Mouse (Mus musculus): ENCODE data around the gene Tspan9.

Tspan9 gene

DNA sequence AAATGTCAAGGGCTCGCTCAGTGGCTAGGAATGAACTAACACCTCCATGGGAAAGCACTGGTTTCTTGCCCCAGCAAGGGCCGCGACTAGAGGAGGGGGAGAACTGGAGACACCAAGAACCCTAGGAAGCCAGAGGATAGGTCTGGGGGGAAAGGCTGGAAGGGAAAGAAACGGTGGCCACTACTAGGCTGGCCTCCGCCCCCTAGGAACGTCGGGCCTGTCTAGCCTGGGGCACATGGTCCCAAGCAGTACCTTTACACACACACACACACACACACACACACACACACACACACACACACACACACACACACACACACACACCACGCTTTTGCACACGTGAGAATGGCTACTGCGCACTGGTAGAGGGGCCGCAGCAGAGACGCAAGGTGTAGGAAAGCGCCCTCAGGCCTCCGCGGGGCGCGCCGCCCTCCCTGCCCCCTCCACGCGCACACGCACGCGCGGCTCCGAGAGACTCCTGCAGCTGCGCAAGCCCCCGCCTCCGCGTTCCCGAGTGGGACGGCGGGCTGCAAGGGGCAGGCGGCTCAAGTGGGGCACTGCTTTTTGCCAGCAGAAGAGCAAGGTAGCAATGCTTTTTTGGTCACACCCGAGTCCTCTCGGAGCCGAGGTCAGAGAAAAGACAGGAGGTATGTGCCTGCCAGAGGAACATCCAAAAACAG, 108.0 kb downstream of the Tspan9 start:
- no peak for DNase-seq (ENCODE audit: extremely low spot score)

DNA sequence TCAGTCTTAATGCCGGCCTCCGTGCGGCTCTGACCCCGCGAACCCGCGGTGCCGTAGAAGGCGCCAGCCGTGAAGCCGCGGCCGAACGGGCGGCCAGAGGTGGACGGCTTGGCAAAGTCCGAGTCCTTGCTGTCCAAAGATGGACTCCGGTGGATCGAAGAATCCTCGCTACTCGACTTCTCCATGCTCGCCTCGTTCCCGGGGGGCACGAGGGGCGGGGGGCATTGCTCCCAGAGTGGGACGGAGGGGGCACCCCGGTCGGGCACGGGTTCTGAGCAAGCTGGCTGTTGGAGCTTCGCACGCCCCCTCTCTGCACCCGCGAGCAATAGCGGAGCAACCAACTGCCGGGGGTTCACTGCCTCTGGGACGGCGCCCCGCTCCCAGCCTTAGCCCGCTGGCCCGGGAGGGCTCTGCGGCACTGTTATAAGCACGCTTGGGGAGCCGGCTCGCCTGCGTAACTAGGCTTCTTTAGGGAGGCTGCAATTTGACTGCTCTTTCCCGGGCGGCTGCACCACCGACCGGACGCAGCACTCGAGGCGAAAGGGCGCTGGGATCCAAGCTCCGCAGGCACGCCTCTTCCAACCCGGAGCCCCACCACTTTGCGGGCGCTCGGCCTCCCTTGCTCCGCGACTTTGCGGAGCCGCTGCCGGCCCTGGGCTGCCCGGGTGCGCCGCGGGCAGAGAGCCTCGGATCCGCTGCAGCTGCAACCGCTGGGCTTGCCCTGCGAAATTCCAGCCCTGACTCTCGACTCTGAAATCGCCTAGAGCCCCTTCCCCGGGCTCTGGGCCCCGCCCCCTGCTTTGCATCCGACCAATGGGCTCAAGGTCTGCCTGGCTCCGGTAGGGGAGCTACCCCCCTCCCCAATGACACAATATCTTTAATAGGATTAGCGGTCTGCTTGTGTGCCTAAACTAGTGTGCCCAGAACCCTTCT, 108.8 kb downstream of the Tspan9 start:
- DNase-seq (ENCODE audit: extremely low spot score), result peak; percentile 92

DNA sequence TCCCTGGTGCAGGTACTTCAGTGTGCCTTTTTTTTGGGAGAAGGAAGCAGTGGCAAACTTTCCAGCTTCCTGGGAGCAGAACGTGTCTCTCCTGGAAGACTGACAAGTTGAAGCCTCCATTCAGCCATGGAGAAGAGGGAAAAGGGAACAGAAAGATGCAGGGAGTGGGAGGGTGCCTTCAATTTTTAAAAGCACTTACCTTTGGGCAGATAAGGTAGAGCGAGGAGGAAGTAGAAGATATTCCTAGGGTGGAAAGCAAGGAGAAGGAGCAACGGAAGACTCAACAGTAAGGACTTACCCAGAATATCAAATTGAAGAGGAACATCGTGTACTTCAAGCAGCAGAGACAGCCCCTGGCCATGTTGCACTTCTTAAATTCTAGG, 109.5 kb downstream of the Tspan9 start:
- DNase-seq (ENCODE audit: extremely low spot score), result no peak

DNA sequence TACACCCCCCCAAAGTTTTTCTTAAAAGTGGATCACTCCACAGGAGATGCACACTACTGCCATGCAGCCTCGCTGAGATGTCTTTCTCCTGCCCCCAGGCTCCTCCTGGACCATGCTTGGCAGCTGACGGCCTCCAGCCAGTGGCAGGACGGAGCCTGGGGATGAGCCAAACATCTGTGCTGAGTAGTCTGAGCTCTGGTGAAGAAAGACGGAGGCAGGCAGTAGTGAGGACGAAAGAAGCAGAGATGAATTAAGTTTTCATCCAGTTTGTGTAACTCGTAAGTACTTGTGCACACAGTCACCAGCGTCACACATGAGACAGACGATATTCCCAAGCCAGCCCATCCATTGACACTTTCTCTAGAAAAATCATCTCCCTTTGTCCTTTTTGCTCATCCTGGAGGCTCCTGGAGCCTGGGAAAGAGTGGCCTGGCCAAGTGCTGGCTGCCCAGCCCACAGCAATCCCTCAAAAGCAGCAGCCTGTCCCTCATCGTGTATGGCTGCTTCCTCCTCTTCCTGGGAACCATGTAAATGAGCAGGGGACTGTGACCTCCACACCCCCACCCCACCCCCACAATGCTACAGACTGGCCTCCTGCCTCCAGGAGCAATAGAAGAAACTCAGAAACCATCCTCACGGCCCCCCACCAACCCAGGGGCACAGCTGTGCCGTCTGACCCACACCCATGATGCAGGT, 110.1 kb downstream of the Tspan9 start:
- DNase-seq (ENCODE audit: extremely low spot score), result no peak

DNA sequence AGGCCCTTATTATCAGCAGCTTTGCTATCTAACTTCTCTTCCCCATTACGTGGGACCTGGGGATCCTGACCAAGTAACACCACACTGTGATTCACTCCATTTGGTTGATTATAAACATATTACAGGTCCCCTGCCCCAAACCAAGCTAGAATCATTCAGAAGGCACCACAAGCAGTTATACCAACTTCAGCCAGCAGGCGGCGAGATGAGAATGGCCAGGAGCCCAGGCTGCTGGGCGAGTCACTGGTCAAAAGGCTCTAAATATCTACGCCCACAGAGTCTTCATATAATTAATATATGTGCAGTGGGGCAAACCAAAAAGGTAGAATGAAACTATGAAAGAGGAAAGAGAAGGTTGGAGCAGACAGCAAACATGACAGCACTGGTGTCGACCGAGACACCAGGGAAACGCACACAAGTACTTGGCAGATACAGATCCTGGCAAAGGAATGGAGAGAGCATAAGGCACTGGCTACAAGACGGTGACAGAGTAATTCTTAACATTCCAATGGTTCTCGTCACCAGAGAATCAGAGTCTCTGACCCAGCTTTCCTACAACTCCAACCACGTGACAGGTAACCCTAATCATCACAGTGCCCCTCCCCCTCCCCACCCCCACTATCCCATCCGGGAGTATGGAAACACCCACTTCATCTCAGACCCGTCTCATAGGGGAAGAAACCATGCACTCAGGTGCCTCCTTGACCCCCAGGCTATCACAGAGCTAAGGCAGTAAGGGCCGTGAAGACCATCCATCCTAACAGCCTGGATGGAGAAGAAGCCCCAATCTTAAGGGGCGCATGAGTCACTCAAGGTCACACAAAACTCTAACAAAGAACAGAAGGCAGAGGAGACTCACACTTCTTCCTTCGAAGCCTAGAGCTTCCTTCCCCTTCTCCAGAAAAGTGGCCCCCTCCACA, 110.9 kb downstream of the Tspan9 start:
- DNase-seq (ENCODE audit: extremely low spot score), result peak; percentile 82

DNA sequence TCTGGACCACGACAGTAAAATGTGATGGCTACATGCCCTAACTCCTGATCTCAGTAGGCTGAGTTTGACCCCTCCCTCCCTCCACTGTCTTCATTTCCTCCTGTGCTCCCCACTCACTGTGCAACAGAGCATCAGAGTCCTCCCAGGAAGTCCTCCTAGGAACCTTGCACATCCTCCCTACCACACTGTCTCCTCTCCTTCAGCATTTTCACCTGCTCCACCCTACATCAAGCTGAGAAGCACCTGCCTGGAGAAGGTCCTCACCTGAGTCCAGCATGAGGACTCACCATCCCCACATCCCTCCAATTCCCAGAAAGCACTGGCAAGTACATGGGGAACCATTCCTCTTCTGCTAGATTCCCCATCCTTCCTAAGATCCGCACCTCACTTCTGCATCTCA, 111.8 kb downstream of the Tspan9 start:
- DNase-seq (ENCODE audit: extremely low spot score), result no peak

DNA sequence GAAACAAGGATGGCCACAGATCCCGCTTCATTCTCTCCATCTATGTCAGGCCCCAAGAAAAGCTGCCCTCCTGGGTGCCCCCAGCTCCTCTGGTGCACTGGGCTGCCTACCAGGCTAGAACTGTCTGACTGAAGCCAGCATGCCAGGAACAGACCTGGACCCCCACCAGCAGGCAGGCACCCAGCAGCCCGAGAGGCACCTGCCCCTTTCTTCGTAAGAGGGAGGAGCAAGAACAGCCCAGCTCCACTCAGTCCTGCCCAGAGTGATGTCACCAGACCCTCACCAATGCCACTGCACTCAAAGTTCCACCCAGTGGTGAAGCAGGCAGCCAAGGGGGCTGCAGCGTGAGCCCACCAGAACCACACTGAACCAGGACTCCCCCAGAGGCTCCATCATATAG, 112.3 kb downstream of the Tspan9 start:
- no peak for DNase-seq (ENCODE audit: extremely low spot score)

DNA sequence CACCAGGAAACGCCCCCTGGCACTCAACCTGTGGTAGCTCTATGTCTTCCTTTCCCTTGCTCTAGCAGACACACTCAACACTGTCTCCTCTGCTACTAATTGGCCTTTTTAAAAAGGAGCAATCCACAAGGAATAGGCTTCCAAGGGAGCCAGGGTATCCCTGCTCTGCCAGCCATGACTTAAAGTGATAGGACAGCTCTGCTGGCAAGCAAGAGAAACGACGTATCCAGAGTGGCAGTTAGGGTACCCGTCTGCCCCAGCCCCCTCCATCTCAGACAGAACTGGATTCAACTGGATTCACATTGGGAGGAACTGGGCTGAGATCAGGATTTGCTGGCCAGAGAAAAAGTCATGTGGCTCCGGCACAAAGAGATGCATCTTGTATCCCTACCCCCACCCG, 112.9 kb downstream of the Tspan9 start:
- no peak for DNase-seq (ENCODE audit: extremely low spot score)

DNA sequence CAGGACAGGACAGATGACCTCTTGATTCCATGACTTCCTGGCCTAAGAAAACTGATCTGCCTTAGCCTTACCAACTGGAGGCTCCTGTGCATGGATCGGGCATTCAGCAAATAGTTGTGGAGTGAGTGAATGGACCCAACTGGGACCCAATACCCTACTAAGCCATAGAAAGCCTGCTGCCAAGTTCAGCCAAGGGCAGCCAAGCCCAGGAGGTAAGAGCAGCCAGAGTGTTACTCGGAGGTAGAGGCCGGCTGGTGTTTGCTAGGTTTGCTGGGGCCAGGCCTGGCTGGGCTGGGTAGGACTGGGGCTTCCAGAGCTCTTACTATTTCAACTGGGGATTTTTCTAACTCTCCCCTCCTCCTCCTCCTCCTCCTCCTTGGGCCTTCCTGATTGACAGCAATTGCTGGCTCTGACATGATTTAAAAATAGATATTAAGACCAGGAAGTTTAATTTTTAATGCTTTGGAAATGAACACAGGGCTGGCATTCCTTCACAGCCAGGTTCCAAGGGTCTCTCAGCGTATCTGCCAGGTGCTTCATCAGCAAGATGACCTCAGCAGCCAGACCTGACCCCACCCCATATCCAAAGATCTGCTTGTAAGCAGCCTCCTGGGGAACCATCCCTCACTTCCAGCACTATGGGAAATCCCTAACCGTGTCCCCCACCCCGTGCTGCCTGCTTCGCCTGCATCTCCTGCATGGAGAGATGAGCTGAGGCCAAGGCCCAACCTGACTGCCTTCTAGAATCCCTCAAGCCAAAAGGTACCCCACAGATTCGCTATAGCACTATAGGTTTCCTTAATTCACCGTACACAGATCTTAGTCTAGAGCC, 113.7 kb downstream of the Tspan9 start:
- no peak for DNase-seq (ENCODE audit: extremely low spot score)

DNA sequence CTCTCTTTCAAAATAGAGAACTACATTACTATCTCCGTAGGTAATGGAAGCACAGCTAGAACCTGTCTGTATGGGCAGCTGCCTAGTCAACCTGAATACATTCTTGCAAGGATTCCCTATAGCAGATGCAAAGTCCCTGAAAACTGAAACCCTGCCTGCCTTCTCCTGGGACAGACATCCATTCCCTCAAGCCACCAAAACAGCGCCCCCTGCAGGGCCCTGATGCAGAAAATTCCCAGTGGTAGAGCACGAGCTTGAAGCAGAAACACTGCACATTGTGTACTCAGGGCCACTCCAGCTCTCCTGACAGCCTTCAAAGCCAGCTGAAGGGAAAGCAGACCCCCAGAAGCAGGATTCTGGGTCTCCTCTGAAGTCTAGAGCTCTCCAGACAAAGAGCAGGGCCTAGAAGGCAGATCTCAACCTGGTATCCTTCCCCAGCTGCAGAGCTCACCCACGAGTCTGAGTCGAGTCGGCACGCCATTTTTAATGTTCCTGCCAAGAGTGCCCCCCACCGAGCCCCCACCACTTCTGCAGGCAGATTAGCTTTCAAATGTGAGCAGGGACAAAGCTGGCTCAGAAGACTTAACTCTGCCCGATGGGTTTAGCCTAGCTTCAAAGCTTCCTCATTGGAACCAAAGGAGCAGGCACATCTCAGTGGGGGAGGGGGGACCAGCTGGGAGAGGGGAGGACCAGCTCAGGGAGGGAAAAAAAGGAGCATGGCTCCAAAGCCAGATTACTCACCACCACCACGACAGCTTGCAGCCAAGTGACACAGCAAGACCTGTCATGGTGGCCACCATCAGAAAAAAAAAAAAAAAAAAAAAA, 115.1 kb downstream of the Tspan9 start:
- peak; percentile 72 for DNase-seq (ENCODE audit: extremely low spot score)

DNA sequence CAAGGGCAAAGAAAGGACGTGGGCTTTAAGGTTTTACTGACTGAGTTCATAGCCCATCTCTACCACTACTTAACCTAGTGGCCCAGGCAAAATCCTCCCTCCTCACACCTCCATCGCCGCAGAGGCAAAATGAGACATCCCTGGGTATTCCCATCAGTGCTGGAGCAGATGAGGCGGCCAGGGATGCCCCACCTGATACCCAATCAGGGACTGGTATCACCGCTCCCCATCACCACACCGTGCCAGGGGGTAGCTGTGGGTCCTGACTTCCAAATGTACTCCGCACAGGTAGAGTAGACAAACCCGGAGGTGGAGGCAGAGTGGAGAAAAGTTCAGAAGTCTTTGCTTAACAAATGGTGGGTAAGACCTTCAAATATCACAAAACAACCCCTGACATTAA, 117.4 kb downstream of the Tspan9 start:
- DNase-seq (ENCODE audit: extremely low spot score), result no peak

DNA sequence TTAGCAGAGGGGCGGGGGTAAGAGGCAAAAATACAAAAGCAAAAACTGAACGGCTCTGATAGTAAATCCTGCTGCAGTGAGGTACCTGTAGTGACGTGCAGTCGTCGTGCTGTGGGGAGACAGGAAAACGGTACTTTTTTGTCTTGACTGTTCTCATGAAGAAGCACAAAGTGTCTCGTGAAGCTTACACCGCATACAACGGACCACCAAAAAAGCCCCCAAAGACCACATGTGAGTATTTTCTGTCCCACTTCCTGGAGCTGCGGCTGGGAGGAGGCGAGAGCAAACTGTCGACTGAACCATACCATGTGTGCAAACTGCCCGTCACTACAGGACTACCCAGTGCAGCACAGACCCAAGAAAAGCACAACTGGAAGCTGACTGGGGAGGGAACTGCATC, 117.8 kb downstream of the Tspan9 start:
- DNase-seq (ENCODE audit: extremely low spot score), result no peak

DNA sequence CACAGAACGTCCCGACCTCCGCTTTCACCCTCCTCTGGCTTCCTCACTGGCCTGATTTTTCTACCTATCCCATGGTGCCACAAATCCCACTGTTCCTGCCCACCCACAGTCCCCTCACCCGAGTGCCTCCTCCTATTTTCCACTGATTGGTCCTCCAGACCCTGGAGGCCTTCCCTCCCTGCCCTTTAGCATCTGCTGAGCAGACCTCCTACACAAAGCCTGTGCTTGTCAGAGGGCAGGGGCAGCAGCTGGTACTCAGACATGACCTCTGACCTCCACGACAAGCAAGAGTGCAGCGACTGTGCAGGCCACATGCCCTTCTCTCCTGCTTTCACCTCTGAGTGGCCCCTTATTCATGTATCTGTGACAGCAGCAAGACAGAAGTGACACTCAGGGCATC, 121.2 kb downstream of the Tspan9 start:
- peak; percentile 83 for DNase-seq (ENCODE audit: extremely low spot score)

DNA sequence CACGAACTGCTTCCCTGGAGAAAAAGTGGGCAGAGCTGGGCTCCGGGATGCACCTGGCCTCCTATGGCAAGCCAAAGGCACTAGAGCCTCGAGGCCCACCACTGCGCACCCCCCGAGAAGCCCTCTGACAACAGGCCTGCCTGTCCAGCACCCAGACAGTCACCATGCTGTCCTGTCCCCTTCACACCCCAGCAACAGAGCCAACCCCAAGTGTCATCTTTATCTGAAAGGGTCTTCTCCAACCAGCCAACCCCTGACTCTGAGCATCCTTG, 121.5 kb downstream of the Tspan9 start:
- DNase-seq (ENCODE audit: extremely low spot score), result no peak

DNA sequence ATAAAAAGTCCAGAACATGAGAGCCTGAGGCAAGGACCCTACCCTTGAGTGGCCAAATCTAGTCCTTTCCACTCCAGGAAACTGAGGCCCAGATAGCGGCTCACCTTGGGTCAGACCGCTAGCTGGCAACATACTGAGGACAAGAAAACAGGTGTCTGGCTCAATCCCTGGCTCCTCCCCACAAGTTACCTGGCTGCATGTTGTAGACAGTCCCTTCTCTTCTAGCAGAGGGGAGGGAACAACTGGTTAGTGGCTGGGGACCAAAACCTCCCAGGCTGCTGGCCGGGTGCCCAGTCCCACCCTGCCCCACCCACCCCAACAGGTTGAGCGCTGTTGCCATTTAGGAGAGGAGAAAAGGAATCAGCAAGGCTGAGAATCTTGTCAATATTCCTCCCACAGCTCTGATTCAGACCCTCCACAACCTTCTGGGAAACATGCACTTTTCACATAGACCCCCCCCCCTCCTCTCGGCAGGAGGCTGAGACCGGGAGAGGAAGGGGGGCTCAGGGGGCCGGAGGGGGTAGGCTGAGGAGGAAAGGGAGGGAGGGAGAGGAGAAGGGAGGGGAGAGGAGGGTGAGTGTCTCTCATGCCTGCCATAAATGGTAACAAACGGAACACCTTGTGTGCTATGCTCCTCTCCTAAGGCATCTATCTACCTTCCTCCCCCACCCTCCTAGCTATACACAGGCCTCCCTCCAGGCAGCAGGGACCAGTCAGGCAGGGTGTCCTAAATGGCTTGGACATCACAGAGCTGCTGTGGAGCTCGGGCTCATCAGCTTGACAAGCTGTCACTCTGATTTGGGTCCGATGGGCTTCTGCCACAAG, 122.1 kb downstream of the Tspan9 start:
- DNase-seq (ENCODE audit: extremely low spot score), result no peak

DNA sequence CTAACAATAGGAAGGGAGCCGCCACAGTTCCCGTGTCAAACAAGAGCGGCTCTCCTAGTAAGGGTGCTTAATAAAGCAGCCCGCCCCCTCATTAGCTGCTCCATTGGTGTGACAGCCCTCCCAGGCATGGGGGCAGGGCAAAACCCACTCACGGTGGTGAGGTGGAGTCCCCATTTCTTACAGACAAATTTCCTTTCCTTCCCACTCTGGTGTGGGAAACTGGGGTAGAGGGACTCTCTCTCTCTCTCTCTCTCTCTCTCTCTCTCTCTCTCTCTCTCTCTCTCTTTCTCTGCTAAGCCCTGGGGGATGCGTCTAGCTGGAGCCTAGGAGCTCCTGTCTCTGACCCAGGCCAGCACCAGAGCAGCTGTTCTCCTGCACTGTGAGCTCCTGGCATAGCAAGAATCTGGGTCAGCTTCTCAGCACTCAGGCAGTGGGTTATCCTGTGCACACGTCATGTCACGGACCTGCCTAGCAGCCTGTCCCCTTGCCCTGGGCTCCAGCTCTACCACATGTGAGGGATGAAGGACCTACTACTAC, 122.8 kb downstream of the Tspan9 start:
- no peak for DNase-seq (ENCODE audit: extremely low spot score)

DNA sequence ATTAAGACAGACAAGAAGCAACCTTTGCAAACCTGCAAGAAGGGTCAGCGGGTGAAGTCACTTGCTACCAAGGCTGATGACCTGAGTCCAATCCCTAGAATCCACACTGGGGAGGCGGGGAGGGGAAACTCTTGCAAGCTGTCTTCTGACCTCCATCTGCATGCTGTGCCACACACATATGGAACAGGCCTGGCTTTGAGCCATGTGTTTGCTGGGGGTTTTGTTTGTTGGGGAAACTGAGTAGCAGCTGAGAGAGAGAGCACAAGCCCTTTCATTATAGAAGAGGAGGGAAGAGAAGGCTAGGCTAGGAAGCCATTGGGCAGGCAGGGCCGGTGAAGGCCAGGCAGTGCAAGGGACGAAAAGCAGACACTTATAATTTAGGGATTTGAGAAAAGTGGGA, 123.3 kb downstream of the Tspan9 start:
- DNase-seq (ENCODE audit: extremely low spot score), result no peak

DNA sequence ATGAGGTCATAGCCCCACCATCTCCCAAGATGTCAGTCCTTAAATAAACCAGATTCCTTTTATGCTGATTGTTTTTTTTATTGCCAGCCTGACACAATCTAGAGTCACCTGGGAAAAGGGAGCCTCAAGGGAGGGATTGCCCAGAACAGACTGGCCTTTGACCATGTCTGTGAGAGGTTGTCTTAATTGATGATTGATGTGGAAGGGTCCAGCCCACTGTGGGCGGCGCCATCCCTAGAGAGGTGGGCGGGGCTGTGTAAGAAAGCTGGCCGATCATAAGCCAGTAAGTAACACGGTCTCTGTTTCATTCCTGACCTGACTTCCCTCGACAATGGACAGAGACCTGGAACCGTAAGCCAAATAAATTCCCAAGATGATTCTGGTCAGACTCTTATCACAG, 124.3 kb downstream of the Tspan9 start:
- DNase-seq (ENCODE audit: extremely low spot score), result no peak

DNA sequence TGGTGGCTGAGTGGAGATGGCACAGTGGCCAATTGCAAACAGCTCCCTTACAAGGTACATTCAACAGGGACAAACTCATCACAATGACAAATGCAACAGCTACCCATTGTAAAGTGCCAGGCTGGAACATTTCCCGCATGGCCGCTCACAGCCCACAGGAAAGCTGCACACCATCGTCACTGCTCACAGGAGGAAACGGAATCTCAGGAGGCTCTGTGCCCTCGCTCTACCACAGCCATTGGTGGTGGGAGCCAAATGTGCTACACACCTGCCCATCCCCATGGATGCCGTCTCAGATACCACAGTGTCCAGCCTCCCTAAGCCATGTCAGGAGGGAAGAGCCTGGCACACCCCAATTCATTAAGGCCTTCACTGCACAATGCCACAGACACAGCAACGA, 128.1 kb downstream of the Tspan9 start:
- no peak for DNase-seq (ENCODE audit: extremely low spot score)
